Mouse (Mus musculus) liver, embryonic 14.5 days (tissue): ENCODE results near the gene Olfr850. TPM values are rescaled to one million over a fixed set of nuclear protein-coding genes. Genes with fewer than 3 reads are reported as not detected.

Experiments used
- ATAC-seq: fragments of 200-750 bp; cut with Nextera tagmentation; 2 replicates; pipeline ENCODE4 v1.8.0; 2017; ENCODE audit warnings: moderate number of reproducible peaks, mild to moderate bottlenecking, moderate library complexity; ENCODE audit not compliant: insufficient read depth
- DNase-seq, 3 experiments: peaks; one replicate each; pipeline ENCODE4 v3.0.0-alpha.2; 2012 to 2013; ENCODE audit warnings: low read depth in 3 of 3, low spot score in 3 of 3
- H3K27ac ChIP-seq: fragments of 300-500 bp; sonication (generic); 2 replicates; pipeline ENCODE4 v1.5.1; 2014; ENCODE audit warnings: moderate library complexity, mild to moderate bottlenecking, control low read depth, inconsistent platforms
- H3K27me3 ChIP-seq: fragments of 300-500 bp; sonication (generic); 2 replicates; pipeline ENCODE4 v1.6.1; 2014; ENCODE audit warnings: mild to moderate bottlenecking, low read length, moderate library complexity; ENCODE audit not compliant: control insufficient read depth, insufficient read depth
- H3K36me3 ChIP-seq: fragments of 300-500 bp; sonication (generic); replicated peaks from 2 replicates; pipeline ENCODE4 v1.6.1; 2014; ENCODE audit warnings: low read depth; ENCODE audit not compliant: control insufficient read depth, insufficient read depth
- H3K4me1 ChIP-seq, 2 experiments: fragments of 200-500 bp in 1 of 2; fragments of 300-500 bp in 1 of 2; sonication (generic) in 1 of 2; replicated peaks; 2 replicates each; pipeline ENCODE4 v1.6.1; 2012 to 2014; ENCODE audit warnings: antibody characterized with exemption in 1 of 2, inconsistent platforms in 1 of 2, low read length in 1 of 2; ENCODE audit not compliant: control insufficient read depth in 2 of 2, insufficient read depth in 2 of 2
- H3K4me2 ChIP-seq: fragments of 300-500 bp; sonication (generic); 2 replicates; pipeline ENCODE4 v1.6.1; 2014; ENCODE audit warnings: low read depth, mild to moderate bottlenecking, control low read depth, moderate library complexity
- H3K4me3 ChIP-seq, 2 experiments: fragments of 200-500 bp in 1 of 2; fragments of 300-500 bp in 1 of 2; sonication (generic) in 1 of 2; 2 replicates each; pipeline ENCODE4 v1.5.1; 2012 to 2014; ENCODE audit warnings: low read depth in 2 of 2, low read length in 2 of 2, mild to moderate bottlenecking in 2 of 2, control low read depth in 1 of 2, inconsistent platforms in 1 of 2, moderate library complexity in 1 of 2; ENCODE audit not compliant: insufficient read depth in 1 of 2
- H3K9ac ChIP-seq: fragments of 300-500 bp; sonication (generic); replicated peaks from 2 replicates; pipeline ENCODE4 v1.6.1; 2014; ENCODE audit warnings: mild to moderate bottlenecking, control low read depth, moderate library complexity
- H3K9me3 ChIP-seq: fragments of 300-500 bp; sonication (generic); 2 replicates; pipeline ENCODE4 v1.6.1; 2016; ENCODE audit warnings: low read length, mixed read lengths; ENCODE audit not compliant: control insufficient read depth
- CTCF ChIP-seq: IDR thresholded peaks from 2 replicates; pipeline ENCODE4 v1.5.1; 2016; ENCODE audit warnings: antibody characterized with exemption, low read depth, control low read depth
- EP300 ChIP-seq: IDR thresholded peaks from 2 replicates; pipeline ENCODE4 v1.6.1; 2016; ENCODE audit warnings: antibody characterized with exemption, low read depth
- WGBS: fragments of 180-500 bp; shearing (Covaris S2); extraction: QIAGEN DNeasy Blood & Tissue Kit; methylation state at CpG from one replicate; pipeline ENCODE4 v1.1.7; 2014; ENCODE audit not compliant: insufficient replicate concordance; 5-methylcytosine and 5-hydroxymethylcytosine counted together
- polyA plus RNA-seq, 2 experiments: library from polyadenylated mRNA; depleted of rRNA in 1 of 2; stranded (reverse) in 1 of 2; unstranded in 1 of 2; fragments of >200 nt; fragmentation: Nextera tagmentation in 1 of 2; extraction: Ambion mirVana in 1 of 2; gene quantifications; 2 replicates each; pipeline versions ENCODE4 v1.2.1 to v1.2.3; 2012 to 2014

Gene Olfr850
- polyA plus RNA-seq (2012; rRNA removed) (not detected in 2 replicates), polyA plus RNA-seq (2014; fragmentation: Nextera tagmentation; extraction: Ambion mirVana) (not detected in 2 replicates)

DNA sequence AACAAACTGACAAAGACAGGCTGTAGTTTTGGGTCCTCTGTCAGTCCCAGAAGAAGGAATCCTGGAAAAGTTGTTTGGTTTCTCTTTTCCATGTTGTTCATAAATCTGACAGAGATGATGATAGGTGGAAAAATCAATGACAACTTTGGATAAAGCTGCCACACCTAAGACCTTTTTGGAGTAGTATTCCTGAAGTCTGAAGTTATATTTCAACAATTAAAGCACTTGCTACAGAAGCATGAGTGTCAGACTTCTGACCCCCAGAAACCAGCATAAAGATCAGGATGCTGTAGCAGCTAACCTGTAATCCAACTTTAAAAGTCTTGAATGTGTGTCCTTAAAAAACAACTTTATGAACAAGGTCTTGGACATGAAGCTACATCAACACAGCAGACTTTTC lies at the start of gene Olfr850:
Gene Olfr850 (minus strand): TSS at position 101 of the 400 bp plus-strand sequence.
- TF ChIP-seq CTCF (no peak), EP300 (no peak)
- Histone ChIP-seq H3K4me3 (no peak within 1 kb of the TSS), H3K36me3 (no peaks in the 10 kb centered on the region), H3K27ac (no peak within 1 kb of the TSS), H3K4me2 (no peak within 1 kb of the TSS), H3K9ac (no peak within 1 kb of the TSS), H3K4me1 (no peaks in the 10 kb centered on the region), H3K9me3 (no peaks in the 10 kb centered on the region), H3K27me3 (no peaks in the 10 kb centered on the region)
- no peak for DNase-seq
- ATAC-seq: no peak

DNA sequence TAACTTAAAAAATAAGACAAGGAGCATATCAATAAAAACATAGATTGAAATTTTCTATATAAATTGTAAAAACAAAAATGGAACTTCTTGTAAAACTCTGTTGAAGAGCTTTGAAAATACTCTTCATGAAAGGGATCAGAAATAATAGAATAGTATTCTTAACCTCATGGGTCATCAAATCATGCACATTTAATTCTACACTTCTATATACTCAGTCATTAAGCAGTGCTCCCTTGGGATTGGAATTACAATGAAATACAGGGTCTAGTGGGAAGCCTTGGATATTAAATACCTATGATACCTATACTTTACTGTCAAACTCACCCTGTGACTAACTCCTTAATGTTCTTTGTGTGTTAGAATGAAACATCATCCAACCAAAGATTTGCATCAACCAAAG lies 14.9 kb upstream of the Olfr850 start, which contains the start of gene Olfr851:
Gene Olfr851 (plus strand): TSS at position 301 of the 400 bp plus-strand sequence.
- no peak within 1 kb of the TSS for H3K9ac ChIP-seq
- DNase-seq (no peak), ATAC-seq (no peak)
- no peak within 1 kb of the TSS for H3K27ac ChIP-seq
- H3K4me1 ChIP-seq: no peaks in the 10 kb centered on the region
- no peak for TF ChIP-seq EP300
- TF ChIP-seq CTCF: no peak
- no peaks in the 10 kb centered on the region for H3K27me3 ChIP-seq
- no peaks in the 10 kb centered on the region for H3K36me3 ChIP-seq
- no peak within 1 kb of the TSS for H3K4me3 ChIP-seq
- H3K9me3 ChIP-seq: no peaks in the 10 kb centered on the region
- H3K4me2 ChIP-seq: no peak within 1 kb of the TSS

- no peak for TF ChIP-seq CTCF
- no peak for TF ChIP-seq EP300
- H3K4me2 ChIP-seq: no peak within 1 kb of the TSS
- H3K27ac ChIP-seq: no peak within 1 kb of the TSS
- ATAC-seq (no peak), DNase-seq (no peak)
- H3K27me3 ChIP-seq: no peaks in the 10 kb centered on the region
- H3K4me1 ChIP-seq: no peaks in the 10 kb centered on the region
- H3K9me3 ChIP-seq: no peaks in the 10 kb centered on the region
- no peaks in the 10 kb centered on the region for H3K36me3 ChIP-seq
- H3K4me3 ChIP-seq: no peak within 1 kb of the TSS
- WGBS: 53% methylated on average over 2 of the region's 2 CpGs
- no peak within 1 kb of the TSS for H3K9ac ChIP-seq
Observed at GRCm38 (mm10) chr9:19439966-19440365, 38.1 kb downstream of the Olfr850 start, which contains the start of gene Olfr849. Olfr849 (plus strand) TSS chr9:19440266.

Other genes starting within 250 kb of the Olfr850 start
- not detected in 2 replicates for gene Olfr843, start 226.3 kb downstream of the Olfr850 start, polyA plus RNA-seq (2012; rRNA removed)
- gene Olfr843, start 226.3 kb downstream of the Olfr850 start, polyA plus RNA-seq (2014; fragmentation: Nextera tagmentation; extraction: Ambion mirVana): not detected in 2 replicates
- gene Olfr844, start 161.9 kb downstream of the Olfr850 start, polyA plus RNA-seq (2012; rRNA removed): not detected in 2 replicates
- not detected in 2 replicates for gene Olfr844, start 161.9 kb downstream of the Olfr850 start, polyA plus RNA-seq (2014; fragmentation: Nextera tagmentation; extraction: Ambion mirVana)
- gene Olfr845, start 141.8 kb downstream of the Olfr850 start, polyA plus RNA-seq (2012; rRNA removed): not detected in 2 replicates
- not detected in 2 replicates for gene Olfr845, start 141.8 kb downstream of the Olfr850 start, polyA plus RNA-seq (2014; fragmentation: Nextera tagmentation; extraction: Ambion mirVana)
- not detected in 2 replicates for gene Olfr846, start 114.2 kb downstream of the Olfr850 start, polyA plus RNA-seq (2012; rRNA removed)
- gene Olfr846, start 114.2 kb downstream of the Olfr850 start, polyA plus RNA-seq (2014; fragmentation: Nextera tagmentation; extraction: Ambion mirVana): not detected in 2 replicates
- gene Olfr847, start 99.6 kb downstream of the Olfr850 start, polyA plus RNA-seq (2012; rRNA removed): not detected in 2 replicates
- gene Olfr847, start 99.6 kb downstream of the Olfr850 start, polyA plus RNA-seq (2014; fragmentation: Nextera tagmentation; extraction: Ambion mirVana): not detected in 2 replicates
- not detected in 2 replicates for gene Olfr849, start 38.0 kb downstream of the Olfr850 start, polyA plus RNA-seq (2012; rRNA removed)
- not detected in 2 replicates for gene Olfr849, start 38.0 kb downstream of the Olfr850 start, polyA plus RNA-seq (2014; fragmentation: Nextera tagmentation; extraction: Ambion mirVana)
- gene Olfr851, start 15.0 kb upstream of the Olfr850 start, polyA plus RNA-seq (2012; rRNA removed): not detected in 2 replicates
- not detected in 2 replicates for gene Olfr851, start 15.0 kb upstream of the Olfr850 start, polyA plus RNA-seq (2014; fragmentation: Nextera tagmentation; extraction: Ambion mirVana)
- not detected in 2 replicates for gene Olfr853, start 62.8 kb upstream of the Olfr850 start, polyA plus RNA-seq (2012; rRNA removed)
- gene Olfr853, start 62.8 kb upstream of the Olfr850 start, polyA plus RNA-seq (2014; fragmentation: Nextera tagmentation; extraction: Ambion mirVana): not detected in 2 replicates
- not detected in 2 replicates for gene Olfr854, start 89.1 kb upstream of the Olfr850 start, polyA plus RNA-seq (2012; rRNA removed)
- not detected in 2 replicates for gene Olfr854, start 89.1 kb upstream of the Olfr850 start, polyA plus RNA-seq (2014; fragmentation: Nextera tagmentation; extraction: Ambion mirVana)
- gene Olfr855, start 104.4 kb upstream of the Olfr850 start, polyA plus RNA-seq (2012; rRNA removed): not detected in 2 replicates
- not detected in 2 replicates for gene Olfr855, start 104.4 kb upstream of the Olfr850 start, polyA plus RNA-seq (2014; fragmentation: Nextera tagmentation; extraction: Ambion mirVana)
- gene Zfp317, start 143.9 kb upstream of the Olfr850 start, polyA plus RNA-seq (2012; rRNA removed): 2.8 and 3.9 TPM in 2 replicates
- gene Zfp317, start 143.9 kb upstream of the Olfr850 start, polyA plus RNA-seq (2014; fragmentation: Nextera tagmentation; extraction: Ambion mirVana): 5.6 and 7.5 TPM in 2 replicates
- gene Olfr857, start 231.2 kb upstream of the Olfr850 start, polyA plus RNA-seq (2012; rRNA removed): 0.08 TPM in 1 of 2 replicates, not detected in the other
- gene Olfr857, start 231.2 kb upstream of the Olfr850 start, polyA plus RNA-seq (2014; fragmentation: Nextera tagmentation; extraction: Ambion mirVana): not detected in 2 replicates